Mouse (Mus musculus): ENCODE measurements around the gene Dhrs3.

Gene Dhrs3

DNA sequence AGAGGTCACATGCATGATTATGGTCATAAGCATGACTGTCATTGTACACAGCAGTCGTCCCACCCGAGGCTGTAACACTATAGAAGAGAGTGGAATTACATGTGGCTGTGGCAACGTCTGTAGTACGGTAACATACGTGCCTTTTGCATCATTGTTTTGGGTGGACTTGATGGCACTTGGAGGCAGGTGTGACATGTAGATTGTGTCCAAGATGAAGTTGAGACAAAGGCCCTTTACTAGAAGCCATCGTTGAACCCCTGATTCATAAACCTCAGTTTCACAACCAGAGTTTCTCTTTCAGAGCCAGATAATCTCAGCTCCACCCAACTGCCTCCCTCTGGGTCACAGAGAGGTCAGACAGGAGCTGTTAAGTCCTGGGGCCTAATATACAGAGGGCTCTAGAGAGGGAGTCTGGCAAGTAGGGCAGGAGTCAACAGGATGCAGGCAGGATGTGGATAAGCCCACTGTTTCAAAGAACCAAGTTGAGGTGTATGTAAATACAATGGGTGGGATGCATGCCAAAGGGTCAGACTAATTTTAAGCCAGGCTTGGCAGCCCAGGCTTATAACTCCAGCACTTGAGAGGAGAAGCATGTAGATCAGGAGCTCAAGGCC, 5.5 kb downstream of the Dhrs3 start:
- peak; percentile 73 for DNase-seq (ENCODE audit: low read depth, low spot score)

DNA sequence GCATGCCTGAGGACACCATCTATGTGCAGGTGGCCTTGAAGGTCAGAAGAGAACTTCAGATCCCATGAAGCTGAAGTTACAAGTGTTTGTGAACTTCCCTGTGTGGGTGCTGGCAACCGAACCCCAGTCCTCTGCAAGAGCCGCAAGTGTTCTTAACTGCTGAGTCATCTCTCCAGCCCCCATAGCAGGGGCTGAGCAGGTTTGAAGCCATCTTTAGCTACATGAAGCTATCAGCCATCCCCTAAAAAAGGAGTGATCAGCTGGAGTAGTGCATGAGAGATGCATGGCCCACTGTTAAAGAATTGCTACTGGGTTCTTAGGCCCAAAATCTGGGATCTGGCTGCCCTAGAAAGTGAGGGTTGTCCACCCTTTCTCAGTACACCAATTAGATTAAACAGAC, 6.1 kb downstream of the Dhrs3 start:
- DNase-seq (ENCODE audit: low read depth, low spot score) = no peak

DNA sequence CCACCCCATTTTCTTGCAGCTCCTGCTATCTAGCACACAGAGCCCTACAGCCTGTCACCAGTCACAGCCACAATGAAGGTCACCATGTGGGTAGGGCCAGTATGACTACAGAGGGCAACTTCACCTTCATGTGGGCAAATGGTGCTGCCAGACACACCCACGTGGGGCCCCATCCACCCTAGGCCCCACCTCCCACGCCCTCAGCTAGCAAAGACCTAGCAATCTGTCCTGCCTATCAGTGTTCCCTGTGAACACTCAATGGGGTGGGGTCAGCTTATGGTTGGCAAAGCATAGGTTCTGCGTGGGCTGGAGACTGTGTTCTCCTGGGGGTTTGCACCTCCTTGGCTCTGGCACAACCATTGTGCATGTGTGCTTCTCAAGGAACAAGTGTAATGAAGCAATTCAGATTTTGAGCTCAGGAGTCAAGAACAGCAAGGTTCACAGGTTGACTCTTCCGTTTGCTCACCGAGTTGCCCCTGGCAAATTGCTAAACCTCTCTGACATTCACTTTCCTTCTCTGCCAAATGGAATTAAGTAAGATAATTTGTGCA, 9.0 kb downstream of the Dhrs3 start:
- DNase-seq (ENCODE audit: low read depth, low spot score) = peak; percentile 34

DNA sequence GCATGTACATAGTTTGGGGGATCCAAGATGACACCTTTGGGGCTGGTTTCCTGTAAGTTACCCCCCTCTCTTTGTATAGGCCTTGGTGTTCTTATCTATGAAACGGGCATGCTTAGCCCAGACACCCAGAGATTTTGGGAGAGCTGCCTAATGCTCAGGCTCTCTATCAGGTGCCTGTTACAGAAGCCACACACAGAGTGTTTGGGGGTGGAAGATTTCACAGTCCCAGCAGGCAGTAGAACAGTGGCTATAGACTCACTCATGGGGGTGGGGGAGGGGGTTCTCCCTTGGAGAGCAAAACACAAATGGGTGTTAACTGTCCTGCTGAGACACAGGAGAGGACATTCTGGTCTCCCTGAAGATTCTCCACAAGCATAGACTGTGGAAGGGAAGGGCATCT, 10.5 kb downstream of the Dhrs3 start:
- no peak for DNase-seq (ENCODE audit: low read depth, low spot score)

DNA sequence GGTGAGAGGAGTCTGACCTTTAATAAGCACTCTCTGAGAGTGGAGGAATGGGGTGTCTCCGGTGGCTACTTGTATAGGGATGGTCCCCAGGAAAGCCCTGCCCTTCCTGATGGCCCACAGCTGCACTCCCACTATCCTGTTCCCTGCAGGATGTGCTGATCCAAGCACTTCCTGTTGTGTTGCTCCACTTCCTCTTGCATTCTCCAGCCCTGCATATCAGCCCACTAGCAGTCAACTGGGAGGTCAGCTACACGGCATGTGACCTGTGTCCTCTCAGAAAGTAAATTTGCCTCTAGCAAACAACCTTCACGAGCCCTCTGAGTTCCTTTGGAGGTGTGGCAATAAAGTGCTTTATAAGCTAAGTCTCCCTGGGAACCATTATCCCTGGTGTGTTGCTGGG, 11.3 kb downstream of the Dhrs3 start:
- peak; percentile 8 for DNase-seq (ENCODE audit: low read depth, low spot score)

DNA sequence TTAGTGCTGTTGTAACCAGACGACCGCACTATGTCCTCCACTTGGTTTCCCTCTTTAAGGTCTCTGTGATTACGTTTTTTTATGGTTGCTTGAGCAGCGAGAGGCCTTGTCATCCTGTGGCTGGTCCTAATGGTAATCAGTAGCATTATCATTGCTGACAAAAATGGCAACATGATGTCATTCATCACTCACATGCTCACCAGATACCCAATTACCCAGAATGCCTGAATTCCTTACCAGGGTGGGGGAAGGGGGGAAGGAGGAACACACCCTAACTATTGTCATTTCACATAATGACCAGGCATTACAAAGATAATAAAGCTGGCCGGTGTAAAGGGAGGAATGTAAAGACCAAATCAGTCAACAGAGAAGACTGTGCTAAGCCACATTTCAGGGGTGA, 12.5 kb downstream of the Dhrs3 start:
- DNase-seq (ENCODE audit: low read depth, low spot score) = no peak

- no peak for DNase-seq (ENCODE audit: low read depth, low spot score)
These were observed 13.6 kb downstream of the Dhrs3 start for GRCm38 (mm10) chr4:144906001-144906889.

DNA sequence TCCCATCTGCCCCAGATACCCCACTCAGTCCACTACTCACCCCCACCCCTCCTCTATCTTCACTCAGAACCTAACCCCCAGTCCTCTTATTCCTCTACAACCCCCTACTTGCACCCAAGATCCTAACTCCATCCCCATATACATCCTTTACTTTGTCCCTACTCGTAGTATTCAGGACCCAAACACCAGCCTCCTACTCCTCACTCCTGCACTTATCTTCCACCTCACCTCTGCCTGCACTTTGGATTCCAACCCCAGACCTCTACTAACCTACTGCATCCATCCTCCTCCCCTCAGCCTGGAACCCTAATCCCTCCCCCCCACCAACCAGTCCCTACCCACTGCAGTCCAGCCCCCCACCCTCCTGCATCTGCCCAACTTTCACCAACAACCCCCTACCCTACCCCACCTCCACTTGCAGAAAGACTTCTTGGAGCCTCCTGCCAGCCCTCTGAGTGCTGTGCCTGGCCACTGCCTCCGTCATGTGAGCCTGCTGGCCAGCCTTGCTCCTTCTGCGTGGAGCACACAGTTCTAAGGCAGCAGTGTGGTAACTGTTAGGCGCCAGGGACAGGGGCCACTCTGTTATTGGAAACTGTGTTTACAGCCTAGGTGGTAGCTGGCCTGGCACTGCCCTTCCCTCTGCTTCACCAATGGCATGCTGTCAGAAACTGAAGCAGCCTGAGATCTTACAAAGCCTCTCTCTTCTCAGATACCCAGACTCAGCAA, 14.5 kb downstream of the Dhrs3 start:
- DNase-seq (ENCODE audit: low read depth, low spot score) = no peak

DNA sequence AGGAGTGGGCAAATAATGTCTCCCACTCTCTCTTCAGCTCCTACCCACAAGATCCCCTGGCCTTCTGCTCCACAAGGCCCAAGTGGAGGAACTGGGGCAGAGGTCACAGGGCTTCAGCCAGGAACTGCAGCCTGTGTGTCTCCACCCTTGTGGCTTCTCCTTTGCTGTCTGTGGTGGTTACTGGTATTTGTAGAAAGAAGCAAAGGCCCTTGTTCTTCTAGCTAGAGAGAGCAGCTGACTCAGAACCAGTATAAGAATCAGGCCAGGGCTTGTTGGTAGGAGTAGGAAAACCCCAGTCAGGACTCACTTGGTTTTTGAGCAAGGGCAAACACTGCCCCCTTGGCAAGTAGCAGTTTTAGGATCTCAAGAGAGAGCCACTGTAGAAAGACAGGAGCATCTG, 16.2 kb downstream of the Dhrs3 start:
- DNase-seq (ENCODE audit: low read depth, low spot score) = no peak

GRCm38 (mm10) chr4:144910281-144910680, 17.7 kb downstream of the Dhrs3 start:
- DNase-seq (ENCODE audit: low read depth, low spot score) = no peak

DNA sequence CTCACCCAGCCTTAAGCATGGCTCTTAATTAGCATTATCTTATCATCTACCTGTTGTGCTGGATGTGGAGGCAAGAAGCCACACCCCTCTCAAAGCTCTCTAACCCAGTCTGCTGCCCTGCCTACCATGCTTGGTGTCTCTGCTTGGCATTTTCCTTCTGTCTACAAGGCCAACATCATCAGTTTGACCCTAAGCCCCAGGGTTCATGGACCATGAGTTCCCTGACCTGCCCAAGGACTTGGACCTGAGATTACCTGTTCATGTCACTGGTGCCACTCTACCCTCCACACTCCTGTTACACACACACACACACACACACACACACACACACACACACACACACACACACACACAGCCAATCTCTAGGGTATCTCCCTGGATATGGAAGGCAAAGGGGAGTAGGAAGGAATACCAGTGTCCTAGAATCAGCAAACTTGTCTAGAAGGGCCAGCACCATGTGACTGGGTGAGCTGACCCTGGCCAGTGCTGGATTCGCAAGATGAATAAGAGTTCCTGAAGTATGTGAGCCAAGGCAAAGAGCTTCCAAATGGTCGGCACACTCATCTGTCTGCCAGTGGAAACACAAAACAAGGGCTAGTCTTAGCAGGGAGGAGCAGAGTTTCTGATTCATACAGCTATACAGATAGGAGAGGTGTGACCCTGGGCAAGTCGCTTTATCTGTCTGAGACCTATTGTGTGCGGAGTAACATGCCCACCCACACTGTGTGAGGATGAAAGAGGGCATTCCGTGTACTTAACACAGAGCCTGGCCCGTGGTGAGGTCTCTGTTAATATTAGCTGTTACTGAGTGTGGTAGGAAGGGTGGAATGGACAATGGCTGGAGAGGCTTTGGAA, 20.9 kb downstream of the Dhrs3 start:
- no peak for DNase-seq (ENCODE audit: low read depth, low spot score)

DNA sequence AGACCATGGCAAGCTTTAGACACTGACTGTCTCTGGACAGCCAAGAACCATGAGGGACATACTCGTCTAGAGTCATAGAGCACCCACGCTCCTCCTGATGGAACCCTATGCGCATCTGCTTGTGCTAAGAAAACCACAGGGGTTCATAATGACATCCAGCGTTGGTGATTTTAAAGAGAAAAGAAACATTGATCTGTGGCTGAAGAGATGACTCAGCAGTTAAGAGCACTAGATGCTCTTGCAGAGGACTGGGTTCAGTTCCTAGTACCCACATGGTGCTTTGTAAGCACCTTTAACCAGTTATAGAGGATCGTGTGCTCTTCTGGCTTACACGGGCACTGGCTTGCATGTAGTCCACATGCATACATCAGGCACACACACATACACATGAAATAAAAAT, 23.9 kb downstream of the Dhrs3 start:
- no peak for DNase-seq (ENCODE audit: low read depth, low spot score)

DNA sequence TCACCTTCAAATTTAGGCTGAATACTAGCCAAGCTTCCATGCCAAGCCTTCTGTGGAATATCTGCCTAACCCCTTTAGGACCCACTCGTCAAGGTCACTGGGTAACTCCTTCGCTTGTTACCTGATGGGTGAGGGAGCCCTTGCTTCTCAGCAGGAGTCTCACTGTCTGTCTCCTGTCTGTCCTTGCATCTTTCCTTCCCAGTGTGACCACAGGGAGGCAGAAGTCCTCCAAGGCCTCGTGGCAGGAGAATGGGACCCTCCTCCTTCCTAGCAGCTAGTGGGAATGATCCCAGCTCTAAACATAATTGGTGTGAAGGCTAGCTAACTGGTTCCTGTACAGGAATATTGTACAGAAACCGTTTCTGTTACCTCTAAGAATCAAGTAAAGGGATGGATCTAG, 24.5 kb downstream of the Dhrs3 start:
- peak; percentile 51 for DNase-seq (ENCODE audit: low read depth, low spot score)

DNA sequence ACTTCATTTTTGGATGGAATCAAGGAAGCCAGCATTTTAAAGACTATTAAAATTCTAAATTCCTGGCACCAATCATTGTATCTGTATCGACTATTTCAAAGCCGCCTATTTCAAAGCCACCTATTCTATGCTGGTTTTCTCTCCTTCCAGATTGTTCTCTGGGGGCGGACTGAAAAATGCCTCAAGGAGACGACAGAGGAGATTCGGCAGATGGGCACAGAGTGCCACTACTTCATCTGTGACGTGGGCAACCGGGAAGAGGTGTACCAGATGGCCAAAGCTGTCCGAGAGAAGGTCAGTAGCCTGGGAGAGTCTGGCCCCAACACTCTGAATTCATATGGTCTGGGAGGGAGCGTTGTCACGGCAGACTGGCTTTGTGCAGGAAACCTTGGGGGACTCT, 25.9 kb downstream of the Dhrs3 start:
- DNase-seq (ENCODE audit: low read depth, low spot score) = no peak

DNA sequence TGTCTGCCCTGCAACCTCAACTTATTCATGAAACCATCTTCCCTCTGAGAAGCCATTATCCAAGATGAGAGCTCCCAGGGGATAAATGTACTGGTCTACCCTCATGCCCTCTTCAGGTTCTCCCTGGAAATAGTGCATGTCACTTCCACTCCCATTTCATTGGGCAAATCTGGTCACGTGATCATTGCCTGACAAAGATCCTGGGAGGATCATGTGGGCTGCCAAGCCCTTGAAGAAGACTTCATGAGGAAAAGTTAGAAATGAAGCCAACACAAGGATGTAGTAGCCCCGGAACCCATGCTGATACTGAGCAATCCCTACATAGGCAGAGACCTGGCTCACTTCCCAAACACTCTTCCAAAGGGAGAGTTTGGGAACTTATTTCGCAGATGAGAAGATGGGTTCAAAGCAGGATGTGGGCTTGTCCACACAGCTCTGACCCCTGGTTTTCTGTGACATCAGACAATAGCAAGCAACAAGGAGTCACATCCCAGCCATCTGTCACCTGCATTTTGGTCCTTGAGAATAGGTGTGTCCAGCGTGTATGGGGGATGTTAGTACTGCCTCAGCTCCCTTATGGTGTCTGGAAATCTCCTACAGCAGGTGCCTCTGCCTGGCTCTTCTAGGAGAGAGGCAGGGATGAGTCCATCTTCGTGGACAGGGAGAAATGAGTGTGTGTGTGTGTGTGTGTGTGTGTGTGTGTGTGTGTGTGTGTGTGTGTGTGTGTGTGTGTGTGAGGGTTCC, 36.2 kb downstream of the Dhrs3 start:
- peak; percentile 18 for DNase-seq (ENCODE audit: low read depth, low spot score)

DNA sequence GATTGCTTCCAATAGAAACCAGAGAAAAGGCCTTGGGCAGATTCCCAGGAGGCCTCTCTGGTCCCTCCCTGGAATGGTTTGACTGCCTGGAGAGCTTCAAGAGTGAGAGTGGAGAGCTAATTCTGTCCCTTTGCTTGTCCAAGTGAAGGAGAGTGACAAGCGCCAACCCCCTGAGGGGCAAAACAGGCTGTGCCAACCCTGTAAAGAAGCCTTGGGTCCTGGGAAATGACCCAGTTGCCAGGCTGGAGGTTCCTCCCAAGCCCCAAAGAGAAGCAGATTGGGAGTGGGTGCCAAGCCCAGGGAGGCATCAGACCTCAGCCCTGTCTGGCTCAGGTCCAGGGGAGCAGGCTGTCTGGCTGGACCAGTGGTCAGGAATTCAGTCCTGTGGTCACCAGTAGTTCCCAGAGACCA, 37.2 kb downstream of the Dhrs3 start:
- no peak for DNase-seq (ENCODE audit: low read depth, low spot score)

- DNase-seq (ENCODE audit: low read depth, low spot score) = no peak
These were observed 37.7 kb downstream of the Dhrs3 start for GRCm38 (mm10) chr4:144930366-144930765.

DNA sequence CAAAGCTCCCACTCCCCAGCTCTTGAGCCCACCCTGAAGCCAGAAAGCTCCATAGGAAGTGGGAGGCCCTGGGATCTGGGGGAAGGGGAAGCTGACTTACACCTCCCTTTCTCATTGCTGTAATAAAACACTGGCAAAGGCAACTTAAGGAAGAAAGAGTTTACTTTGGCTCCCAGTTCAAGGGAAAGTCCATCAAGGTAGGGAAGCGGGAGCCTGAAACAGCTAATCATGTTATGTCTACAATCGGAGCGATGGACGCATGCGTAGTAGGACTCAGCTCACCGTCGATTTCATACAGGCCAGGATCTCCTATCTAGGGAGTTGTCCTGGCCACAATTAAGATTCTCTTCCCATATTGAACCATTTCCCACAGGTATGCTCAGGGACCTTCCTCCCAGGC, 38.5 kb downstream of the Dhrs3 start:
- no peak for DNase-seq (ENCODE audit: low read depth, low spot score)

GRCm38 (mm10) chr4:144934501-144934900, 41.9 kb downstream of the Dhrs3 start:
- peak; percentile 34 for DNase-seq (ENCODE audit: low read depth, low spot score)

DNA sequence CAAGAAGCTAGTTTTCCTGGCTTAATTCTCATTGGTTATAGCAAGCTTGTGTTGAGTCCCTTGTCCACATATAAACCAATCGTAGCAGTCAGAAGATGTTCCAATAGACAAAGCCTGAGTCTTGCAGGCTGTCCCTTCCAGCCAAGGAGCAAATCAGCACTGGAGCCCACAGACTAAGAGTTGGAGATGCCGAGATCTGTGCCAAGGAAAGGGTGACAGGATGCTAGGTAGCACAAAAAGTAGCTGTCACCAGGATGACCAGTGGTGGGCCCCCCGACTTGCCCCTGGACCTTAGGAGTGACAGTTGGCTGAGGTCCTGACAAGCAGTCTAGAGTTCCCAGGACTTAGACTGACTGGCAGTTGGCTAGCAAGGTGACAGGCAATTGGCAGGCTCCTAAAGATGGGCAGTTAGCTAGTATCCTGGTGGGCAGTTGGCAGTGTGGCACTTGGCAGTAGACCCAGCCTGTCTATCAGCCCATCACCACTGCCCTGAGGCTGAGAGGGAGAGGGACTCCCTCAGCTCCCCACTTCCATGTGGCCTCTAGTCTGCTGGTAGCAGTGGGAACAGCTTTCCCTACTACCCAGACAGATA, 44.0 kb downstream of the Dhrs3 start:
- DNase-seq (ENCODE audit: low read depth, low spot score) = no peak

Data from ES-CJ7 (cell line).